ENCODE assay signal across 10 mouse cellular contexts in the genomic region with DNA sequence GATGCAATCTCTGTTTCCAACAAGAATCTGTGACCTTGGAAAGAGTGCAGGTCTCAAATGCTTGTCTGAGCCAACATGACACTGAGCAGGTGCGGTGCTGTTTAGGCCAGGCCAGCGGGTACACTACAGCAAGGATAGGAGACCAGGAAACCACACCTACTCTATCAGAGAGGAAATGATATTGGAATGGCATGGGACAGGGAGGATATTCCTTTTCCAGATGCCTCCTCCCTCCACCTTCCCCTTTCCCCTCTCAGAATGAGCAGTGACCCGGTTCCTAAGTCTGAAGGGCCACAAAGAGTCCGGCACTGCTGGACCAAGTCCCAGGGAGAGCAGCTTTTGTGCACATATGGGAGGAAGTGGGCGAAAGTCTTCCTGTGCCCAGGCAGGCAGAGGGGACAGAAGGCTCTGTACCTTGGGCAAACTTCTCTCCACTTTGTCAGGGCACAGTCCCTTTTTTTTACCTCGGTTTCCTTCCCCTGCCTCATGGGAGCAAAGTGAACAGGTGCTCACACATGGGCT. TPM values are rescaled to one million over a fixed set of nuclear protein-coding genes. Genes with fewer than 3 reads are reported as not detected.
DNase-seq lines count a peak whose midpoint lies in the region; ATAC-seq and TF ChIP-seq lines count a peak whose summit lies in the region.
"Had no signal": no experiment of that assay in that cellular context is flagged by ENCODE, and none has a peak within 500 bp of the region (broad histone marks: within the 10 kb centered on the region; RNA-seq: fewer than 3 reads in every experiment).

No protein-coding gene starts in this region.

- H3K9me3 ChIP-seq in intestine, embryonic 15.5 days = no peaks in the 10 kb centered on the region
- no peaks in the 10 kb centered on the region for H3K9me3 ChIP-seq in intestine, postnatal 0 days (ENCODE audit: control insufficient read depth)
- no peaks in the 10 kb centered on the region for H3K9me3 ChIP-seq in heart, embryonic 13.5 days
- no peaks in the 10 kb centered on the region for H3K9me3 ChIP-seq in midbrain, embryonic 12.5 days
- H3K9me3 ChIP-seq: megakaryocyte, embryonic 14.5 days had no signal

- H3K4me3 ChIP-seq in intestine, embryonic 15.5 days (replicated peaks) = no peak overlapping the region
- H3K4me3 ChIP-seq in intestine, postnatal 0 days (ENCODE audit: low read depth, low read length) = no peak overlapping the region
- no peak overlapping the region for H3K4me3 ChIP-seq in heart, embryonic 13.5 days
- no peak overlapping the region for H3K4me3 ChIP-seq in midbrain, embryonic 12.5 days

- H3K27ac ChIP-seq in intestine, embryonic 15.5 days = no peak overlapping the region
- H3K27ac ChIP-seq in intestine, postnatal 0 days (ENCODE audit: low read depth, low read length) = no peak overlapping the region
- no peak overlapping the region for H3K27ac ChIP-seq in heart, embryonic 13.5 days (replicated peaks)
- no peak overlapping the region for H3K27ac ChIP-seq in midbrain, embryonic 12.5 days (replicated peaks)

- H3K4me2 ChIP-seq in intestine, embryonic 15.5 days (replicated peaks) = peak overlapping the region; percentile 59; the same call in 1 of the 2 replicates
- no peak overlapping the region for H3K4me2 ChIP-seq in intestine, postnatal 0 days (replicated peaks; ENCODE audit: low read depth)
- peak overlapping the region; percentile 64 for H3K4me2 ChIP-seq in heart, embryonic 13.5 days
- H3K4me2 ChIP-seq in midbrain, embryonic 12.5 days (replicated peaks) = peak overlapping the region; percentile 62

- no peak for ATAC-seq in intestine, embryonic 15.5 days
- no peak for ATAC-seq in intestine, postnatal 0 days
- ATAC-seq in heart, embryonic 13.5 days (ENCODE audit: extremely low read depth, insufficient number of reproducible peaks, low FRiP score, low TSS enrichment) = no peak
- ATAC-seq in midbrain, embryonic 12.5 days (ENCODE audit: low FRiP score, low read depth) = no peak

- WGBS in intestine, embryonic 15.5 days = 57% methylated on average over 6 of the region's 6 CpGs
- WGBS in intestine, postnatal 0 days = 63% methylated on average over 6 of the region's 6 CpGs
- 52% methylated on average over 6 of the region's 6 CpGs for WGBS in heart, embryonic 13.5 days
- WGBS in midbrain, embryonic 12.5 days = 69% methylated on average over 5 of the region's 6 CpGs

- H3K27me3 ChIP-seq in intestine, embryonic 15.5 days (replicated peaks) = peaks cover 14% of the 10 kb centered on the region; the same call in 1 of the 2 replicates
- H3K27me3 ChIP-seq in intestine, postnatal 0 days (replicated peaks; ENCODE audit: control insufficient read depth, insufficient read depth, low read length) = 0 out of 2 replicates have a peak, but pooled peaks cover 4% of the 10 kb centered on the region
- peaks cover 60% of the 10 kb centered on the region for H3K27me3 ChIP-seq in heart, embryonic 13.5 days (replicated peaks)
- peaks cover 21% of the 10 kb centered on the region for H3K27me3 ChIP-seq in midbrain, embryonic 12.5 days

- H3K36me3 ChIP-seq in intestine, embryonic 15.5 days = no peaks in the 10 kb centered on the region
- no peaks in the 10 kb centered on the region for H3K36me3 ChIP-seq in intestine, postnatal 0 days (ENCODE audit: control insufficient read depth, insufficient read depth)
- H3K36me3 ChIP-seq in heart, embryonic 13.5 days = no peaks in the 10 kb centered on the region
- H3K36me3 ChIP-seq in midbrain, embryonic 12.5 days = no peaks in the 10 kb centered on the region

- no peak for TF ChIP-seq CTCF in intestine, postnatal 0 days (IDR thresholded peaks at IDR 0.05; ENCODE audit: low read depth)

- H3K4me1 ChIP-seq in intestine, embryonic 15.5 days (replicated peaks) = peaks cover 6% of the 10 kb centered on the region; the same call in 1 of the 2 replicates
- H3K4me1 ChIP-seq in intestine, postnatal 0 days (replicated peaks; ENCODE audit: control insufficient read depth, insufficient read depth, low read length) = no peaks in the 10 kb centered on the region
- peaks cover 8% of the 10 kb centered on the region for H3K4me1 ChIP-seq in heart, embryonic 13.5 days
- H3K4me1 ChIP-seq in midbrain, embryonic 12.5 days = peaks cover 12% of the 10 kb centered on the region

- peak; percentile 24 to 34 for DNase-seq in cerebellum, postnatal 14 days
- DNase-seq in urinary bladder, postnatal 14 days (ENCODE audit: low spot score) = no peak
- no peak for DNase-seq in kidney, postnatal 14 days
- no peak for DNase-seq in gastrocnemius, adult 8-10 months (ENCODE audit: low spot score in 2 of 2)
- DNase-seq: adrenal gland, adult 8-10 months had no signal

- no peak overlapping the region for H3K9ac ChIP-seq in intestine, embryonic 15.5 days
- H3K9ac ChIP-seq in intestine, postnatal 0 days (ENCODE audit: low read depth, low read length) = no peak overlapping the region
- H3K9ac ChIP-seq in heart, embryonic 13.5 days = no peak overlapping the region
- 0 out of 2 replicates have a peak overlapping the region, but pooled peaks have one; percentile 17 for H3K9ac ChIP-seq in midbrain, embryonic 12.5 days (replicated peaks)

RNA-seq across cellular contexts. Expression of a gene that starts 4.9 kb away (rescaled TPM):
- polyA plus RNA-seq in intestine, embryonic 15.5 days (2015; fragmentation: Nextera tagmentation; extraction: Ambion mirVana) = 0.52 TPM in 1 of 2 replicates, not detected in the other
- 0.82 and 0.99 TPM in 2 replicates for polyA plus RNA-seq in intestine, postnatal 0 days (2015; fragmentation: Nextera tagmentation; extraction: Ambion mirVana)
- polyA plus RNA-seq in heart, embryonic 13.5 days (2015; fragmentation: Nextera tagmentation; extraction: Ambion mirVana) = 0.13 and 0.19 TPM in 2 replicates
- 1.3 and 2.8 TPM in 2 replicates for polyA plus RNA-seq in midbrain, embryonic 12.5 days (2016; fragmentation: Nextera tagmentation; extraction: Ambion mirVana)
- not detected for total RNA-seq in gastrocnemius, adult 8-10 months (2022)
- total RNA-seq: adrenal gland, adult 8-10 months had no signal

Comparison
In these comparisons a context has a peak if more than half of its experiments do, and no peak if none do; other contexts are left out.
1. DNase-seq: peak in cerebellum, postnatal 14 days (2 of 2); none in urinary bladder, postnatal 14 days (single experiment), kidney, postnatal 14 days (single experiment) and gastrocnemius, adult 8-10 months (0 of 2).